Mouse (Mus musculus) small intestine, adult 2 months (tissue): ENCODE data around the gene Ppp2r5c. TPM values are rescaled to one million over a fixed set of nuclear protein-coding genes. Genes with fewer than 3 reads are reported as not detected.

Experiments used
- H3K27ac ChIP-seq: fragments of 200-500 bp; 2 replicates; pipeline ENCODE4 v1.5.1; 2012; ENCODE audit warnings: low read depth, low read length, control low read depth, inconsistent platforms; ENCODE audit not compliant: insufficient read depth
- H3K27me3 ChIP-seq: fragments of 200-500 bp; 2 replicates; pipeline ENCODE4 v1.6.1; 2012; ENCODE audit warnings: mild to moderate bottlenecking, moderate library complexity, low read length, inconsistent platforms; ENCODE audit not compliant: control insufficient read depth, insufficient read depth
- H3K36me3 ChIP-seq: fragments of 200-500 bp; 2 replicates; pipeline ENCODE4 v1.6.1; 2012; ENCODE audit warnings: mild to moderate bottlenecking, low read length, control low read depth, inconsistent platforms; ENCODE audit not compliant: control insufficient read depth, insufficient read depth
- H3K4me1 ChIP-seq: fragments of 200-500 bp; 2 replicates; pipeline ENCODE4 v1.6.1; 2012; ENCODE audit warnings: low read length, inconsistent platforms, mixed read lengths; ENCODE audit not compliant: control insufficient read depth, insufficient read depth, insufficient read length
- H3K4me3 ChIP-seq: fragments of 200-500 bp; 2 replicates; pipeline ENCODE4 v1.5.1; 2012; ENCODE audit warnings: low read depth, mild to moderate bottlenecking, control low read depth, inconsistent platforms, low read length, moderate library complexity
- CTCF ChIP-seq: fragments of 200-500 bp; IDR thresholded peaks from 2 replicates; pipeline ENCODE4 v1.5.1; 2012; ENCODE audit warnings: low read depth, mild to moderate bottlenecking, control low read depth, inconsistent platforms, low read length, moderate library complexity, mixed read lengths; ENCODE audit not compliant: insufficient replicate concordance, insufficient read length; ENCODE audit errors: extremely low read depth
- POLR2A ChIP-seq: fragments of 200-500 bp; IDR thresholded peaks from 2 replicates; pipeline ENCODE4 v1.6.1; 2012; ENCODE audit warnings: low read depth, mild to moderate bottlenecking, control low read depth, inconsistent platforms, low read length, moderate library complexity
- WGBS: fragments of 180-500 bp; shearing (Covaris S2); methylation state at CpG from one replicate; pipeline ENCODE4 v1.1.7; 2018; 5-methylcytosine and 5-hydroxymethylcytosine counted together
- polyA plus RNA-seq: library from polyadenylated mRNA; depleted of rRNA; stranded (reverse); fragments of >200 nt; gene quantifications from 2 replicates; pipeline ENCODE4 v1.2.3, GENCODE M21; 2012

Ppp2r5c gene
- polyA plus RNA-seq, 1 experiment, result 19.3 TPM

GRCm38 (mm10) chr12:110496016-110496415 is 49.1 kb downstream of the Ppp2r5c start:
- 63% methylated on average over 5 of the region's 5 CpGs for WGBS
- H3K4me1 ChIP-seq, result peaks cover 32% of the 10 kb centered on the region
- no peak overlapping the region for H3K4me3 ChIP-seq
- no peak overlapping the region for H3K27ac ChIP-seq
- H3K27me3 ChIP-seq, result no peaks in the 10 kb centered on the region
- H3K36me3 ChIP-seq, result 0 out of 2 replicates have a peak, but pooled peaks cover 2% of the 10 kb centered on the region
- TF ChIP-seq CTCF (no peak), POLR2A (no peak)

- no peaks in the 10 kb centered on the region for H3K27me3 ChIP-seq
- H3K4me3 ChIP-seq, result no peak overlapping the region
- WGBS, result 10% methylated on average over 3 of the region's 3 CpGs
- 0 out of 2 replicates have a peak, but pooled peaks cover 2% of the 10 kb centered on the region for H3K36me3 ChIP-seq
- TF ChIP-seq POLR2A, result no peak
- no peak for TF ChIP-seq CTCF
- H3K4me1 ChIP-seq, result peaks cover 32% of the 10 kb centered on the region
- H3K27ac ChIP-seq, result peak overlapping the region; percentile 84
These were observed 50.1 kb downstream of the Ppp2r5c start for GRCm38 (mm10) chr12:110497013-110497412.

- Histone ChIP-seq H3K36me3 (0 out of 2 replicates have a peak, but pooled peaks cover 2% of the 10 kb centered on the region), H3K27me3 (no peaks in the 10 kb centered on the region), H3K4me1 (peaks cover 34% of the 10 kb centered on the region), H3K27ac (peak overlapping the region; percentile 84), H3K4me3 (peak overlapping the region; percentile 28)
- WGBS, result 23% methylated on average over 8 of the region's 8 CpGs
- TF ChIP-seq POLR2A, result no peak
- TF ChIP-seq CTCF, result no peak
These were observed 50.6 kb downstream of the Ppp2r5c start for GRCm38 (mm10) chr12:110497485-110497884.

- Histone ChIP-seq H3K4me3 (peak overlapping the region; percentile 34), H3K27ac (peak overlapping the region; percentile 84), H3K27me3 (no peaks in the 10 kb centered on the region), H3K36me3 (0 out of 2 replicates have a peak, but pooled peaks cover 2% of the 10 kb centered on the region), H3K4me1 (peaks cover 42% of the 10 kb centered on the region)
- 20% methylated on average over 22 of the region's 22 CpGs for WGBS
- TF ChIP-seq CTCF (peak; percentile 4; the same call in 1 of the 2 replicates), POLR2A (0 out of 2 replicates have a peak, but pooled peaks have one; percentile 18)
These were observed 51.6 kb downstream of the Ppp2r5c start for GRCm38 (mm10) chr12:110498283-110499224.

- Histone ChIP-seq H3K27me3 (no peaks in the 10 kb centered on the region), H3K4me1 (peaks cover 50% of the 10 kb centered on the region), H3K36me3 (0 out of 2 replicates have a peak, but pooled peaks cover 2% of the 10 kb centered on the region), H3K27ac (peak overlapping the region; percentile 84), H3K4me3 (peak overlapping the region; percentile 34)
- WGBS, result 18% methylated on average over 14 of the region's 14 CpGs
- no peak for TF ChIP-seq CTCF
- no peak; the same call in 1 of the 2 replicates for TF ChIP-seq POLR2A
These were observed 52.5 kb downstream of the Ppp2r5c start for GRCm38 (mm10) chr12:110499225-110499992.

- H3K4me3 ChIP-seq, result no peak overlapping the region
- H3K4me1 ChIP-seq, result peaks cover 52% of the 10 kb centered on the region
- H3K27me3 ChIP-seq, result no peaks in the 10 kb centered on the region
- WGBS, result 85% methylated on average over 8 of the region's 8 CpGs
- H3K27ac ChIP-seq, result peak overlapping the region; percentile 84
- 0 out of 2 replicates have a peak, but pooled peaks cover 2% of the 10 kb centered on the region for H3K36me3 ChIP-seq
- TF ChIP-seq POLR2A (no peak), CTCF (no peak)
These were observed 53.2 kb downstream of the Ppp2r5c start for GRCm38 (mm10) chr12:110500095-110500494.
